Mouse (Mus musculus) ES-E14 (cell line): ENCODE measurements at regions not wholly inside any gene's neighbourhood (a gene's known extent, or its start where the extent isn't known, plus 50 kb on each side); places are given as distances from the start of the nearest gene placed in this dataset.

ENCODE experiments used
- HCFC1 ChIP-seq: IDR thresholded peaks from 2 replicates; pipeline ENCODE4 v1.6.1; 2012; ENCODE audit warnings: low read length, inconsistent platforms, borderline replicate concordance; ENCODE audit not compliant: insufficient read depth
- ZNF384 ChIP-seq: IDR thresholded peaks from 2 replicates; pipeline ENCODE4 v1.6.1; 2012; ENCODE audit warnings: low read depth, low read length, inconsistent platforms

DNA sequence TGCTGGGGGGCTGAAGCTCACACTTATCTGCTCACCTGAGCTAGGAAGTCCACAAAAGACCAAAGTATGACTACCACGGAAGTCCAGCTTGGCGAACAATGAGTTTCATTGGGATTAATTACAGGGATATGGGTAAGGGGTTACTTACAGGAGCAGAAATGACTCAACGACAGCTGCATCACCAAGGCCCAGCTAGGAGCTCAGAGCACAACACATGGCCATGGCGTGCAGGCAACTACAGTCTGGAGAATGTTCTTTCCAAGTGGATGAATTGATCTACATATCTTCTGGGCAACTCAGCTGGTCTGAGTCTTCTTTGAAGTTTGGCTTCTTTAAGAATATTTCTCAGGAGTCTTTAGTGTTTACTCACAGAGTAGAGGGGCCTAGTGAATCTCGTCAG is 86.3 kb upstream of the Pcgf5 start:
- no peak for TF ChIP-seq HCFC1
- TF ChIP-seq ZNF384, result no peak
